ENCODE assay signal across 9 mouse cellular contexts in genomic region chr17:23850853-23851749, GRCm38 (mm10). TPM values are rescaled to one million over a fixed set of nuclear protein-coding genes. Genes with fewer than 3 reads are reported as not detected.
DNase-seq lines count a peak whose midpoint lies in the region; ATAC-seq lines count a peak whose summit lies in the region.
"Had no signal": no experiment of that assay in that cellular context is flagged by ENCODE, and none has a peak within 500 bp of the region (broad histone marks: within the 10 kb centered on the region; RNA-seq: fewer than 3 reads in every experiment).

No protein-coding gene starts in this region.

- ATAC-seq in hindbrain, embryonic 16.5 days: peak; percentile 69; the same call in 1 of the 2 replicates
- no peak for ATAC-seq in limb, embryonic 11.5 days (ENCODE audit: insufficient number of reproducible peaks, low FRiP score, low TSS enrichment, low read depth)

- H3K4me1 ChIP-seq in embryonic facial prominence, embryonic 10.5 days: no peaks in the 10 kb centered on the region
- no peaks in the 10 kb centered on the region for H3K4me1 ChIP-seq in hindbrain, embryonic 16.5 days (ENCODE audit: control insufficient read depth, insufficient read depth, low read depth, low read length)
- no peaks in the 10 kb centered on the region for H3K4me1 ChIP-seq in limb, embryonic 11.5 days (ENCODE audit: control insufficient read depth, insufficient read depth, low read length)

- no peaks in the 10 kb centered on the region for H3K9me3 ChIP-seq in embryonic facial prominence, embryonic 10.5 days
- H3K9me3 ChIP-seq in hindbrain, embryonic 16.5 days (ENCODE audit: control insufficient read depth, low read length): no peaks in the 10 kb centered on the region
- no peaks in the 10 kb centered on the region for H3K9me3 ChIP-seq in limb, embryonic 11.5 days (ENCODE audit: control insufficient read depth, low read length)

- 64% methylated on average over 19 of the region's 19 CpGs for WGBS in embryonic facial prominence, embryonic 10.5 days
- WGBS in hindbrain, embryonic 16.5 days: 62% methylated on average over 18 of the region's 19 CpGs
- WGBS in limb, embryonic 11.5 days: 64% methylated on average over 18 of the region's 19 CpGs

- H3K4me3 ChIP-seq in embryonic facial prominence, embryonic 10.5 days: no peak overlapping the region
- no peak overlapping the region for H3K4me3 ChIP-seq in hindbrain, embryonic 16.5 days (ENCODE audit: low read length)
- no peak overlapping the region for H3K4me3 ChIP-seq in limb, embryonic 11.5 days (ENCODE audit: low read depth, low read length)

- no peaks in the 10 kb centered on the region for H3K36me3 ChIP-seq in embryonic facial prominence, embryonic 10.5 days (replicated peaks)
- H3K36me3 ChIP-seq in hindbrain, embryonic 16.5 days (ENCODE audit: control insufficient read depth, insufficient read depth, low read length): no peaks in the 10 kb centered on the region
- H3K36me3 ChIP-seq in limb, embryonic 11.5 days (ENCODE audit: control insufficient read depth, insufficient read depth, low read length): no peaks in the 10 kb centered on the region

- H3K4me2 ChIP-seq in hindbrain, embryonic 16.5 days (ENCODE audit: low read length): no peak overlapping the region
- H3K4me2 ChIP-seq in limb, embryonic 11.5 days (ENCODE audit: low read depth, severe bottlenecking): no peak overlapping the region

- H3K27me3 ChIP-seq in embryonic facial prominence, embryonic 10.5 days (replicated peaks; ENCODE audit: low read depth, poor library complexity, severe bottlenecking): no peaks in the 10 kb centered on the region; the same call in 1 of the 2 replicates
- H3K27me3 ChIP-seq in hindbrain, embryonic 16.5 days (replicated peaks; ENCODE audit: control insufficient read depth, insufficient read depth, low read length): no peaks in the 10 kb centered on the region; the same call in 1 of the 2 replicates
- H3K27me3 ChIP-seq in limb, embryonic 11.5 days (ENCODE audit: control insufficient read depth, insufficient read depth, low read length): no peaks in the 10 kb centered on the region

- peak; percentile 48 for DNase-seq in ovary, postnatal 36 days (ENCODE audit: low spot score)
- DNase-seq in ovary, adult 18-20 months (ENCODE audit: low spot score): no peak
- DNase-seq in adrenal gland, postnatal 14 days: peak; percentile 77
- DNase-seq in embryonic facial prominence, embryonic 10.5 days (ENCODE audit: low spot score): peak; percentile 80
- peak; percentile 87 for DNase-seq in limb, embryonic 11.5 days (ENCODE audit: low spot score)
- peak; percentile 52 to 60 for DNase-seq in natural killer cell, adult 2 months (ENCODE audit: low spot score in 2 of 2)
- peak; percentile 56 to 59 for DNase-seq in urinary bladder, postnatal 36 days (ENCODE audit: low spot score in 2 of 2)

- H3K9ac ChIP-seq in hindbrain, embryonic 16.5 days (ENCODE audit: low read depth, low read length): no peak overlapping the region
- no peak overlapping the region for H3K9ac ChIP-seq in limb, embryonic 11.5 days (ENCODE audit: low read length)

- peak overlapping the region; percentile 57 for H3K27ac ChIP-seq in embryonic facial prominence, embryonic 10.5 days (replicated peaks)
- no peak overlapping the region for H3K27ac ChIP-seq in hindbrain, embryonic 16.5 days (ENCODE audit: low read depth, low read length)
- H3K27ac ChIP-seq in limb, embryonic 11.5 days (replicated peaks; ENCODE audit: low read depth, low read length): no peak overlapping the region

RNA-seq across cellular contexts. Expression of gene Prss41, which starts 7.1 kb away (rescaled TPM):
- 0.56 TPM in 1 of 2 replicates, not detected in the other for total RNA-seq in adrenal gland, postnatal 14 days (2021)
- 3.2 and 3.6 TPM in 2 replicates for polyA plus RNA-seq in embryonic facial prominence, embryonic 10.5 days (2016; fragmentation: Nextera tagmentation; extraction: Ambion mirVana)
- polyA plus RNA-seq in hindbrain, embryonic 16.5 days (2015; fragmentation: Nextera tagmentation; extraction: Ambion mirVana): 1.2 and 2.0 TPM in 2 replicates
- 2.5 and 2.6 TPM in 2 replicates for polyA plus RNA-seq in limb, embryonic 11.5 days (2014; fragmentation: Nextera tagmentation; extraction: Ambion mirVana)

RNA-seq across cellular contexts. Expression of gene Prss32, which starts 7.4 kb away (rescaled TPM):
- total RNA-seq in adrenal gland, postnatal 14 days (2021): not detected in 2 replicates
- polyA plus RNA-seq in embryonic facial prominence, embryonic 10.5 days (2016; fragmentation: Nextera tagmentation; extraction: Ambion mirVana): 0.45 TPM in 1 of 2 replicates, not detected in the other
- 0.14 TPM in 1 of 2 replicates, not detected in the other for polyA plus RNA-seq in hindbrain, embryonic 16.5 days (2015; fragmentation: Nextera tagmentation; extraction: Ambion mirVana)
- not detected in 2 replicates for polyA plus RNA-seq in limb, embryonic 11.5 days (2014; fragmentation: Nextera tagmentation; extraction: Ambion mirVana)
- total RNA-seq: gastrocnemius, postnatal 4 days had no signal

RNA-seq across cellular contexts. Expression of gene Prss33, which starts 15.2 kb away (rescaled TPM):
- not detected in 2 replicates for total RNA-seq in adrenal gland, postnatal 14 days (2021)
- 0.21 TPM in 1 of 2 replicates, not detected in the other for polyA plus RNA-seq in embryonic facial prominence, embryonic 10.5 days (2016; fragmentation: Nextera tagmentation; extraction: Ambion mirVana)
- 0.17 TPM in 1 of 2 replicates, not detected in the other for polyA plus RNA-seq in hindbrain, embryonic 16.5 days (2015; fragmentation: Nextera tagmentation; extraction: Ambion mirVana)
- polyA plus RNA-seq in limb, embryonic 11.5 days (2014; fragmentation: Nextera tagmentation; extraction: Ambion mirVana): not detected in 2 replicates
- total RNA-seq: gastrocnemius, postnatal 4 days had no signal

RNA-seq across cellular contexts. Expression of gene Prss21, which starts 16.8 kb away (rescaled TPM):
- not detected in 2 replicates for total RNA-seq in adrenal gland, postnatal 14 days (2021)
- not detected in 2 replicates for polyA plus RNA-seq in embryonic facial prominence, embryonic 10.5 days (2016; fragmentation: Nextera tagmentation; extraction: Ambion mirVana)
- polyA plus RNA-seq in hindbrain, embryonic 16.5 days (2015; fragmentation: Nextera tagmentation; extraction: Ambion mirVana): not detected in 2 replicates
- polyA plus RNA-seq in limb, embryonic 11.5 days (2014; fragmentation: Nextera tagmentation; extraction: Ambion mirVana): not detected in 2 replicates
- total RNA-seq: gastrocnemius, postnatal 4 days had no signal

RNA-seq across cellular contexts. Expression of gene Elob, which starts 22.2 kb away (rescaled TPM):
- total RNA-seq in adrenal gland, postnatal 14 days (2021): 376 and 380 TPM in 2 replicates
- polyA plus RNA-seq in embryonic facial prominence, embryonic 10.5 days (2016; fragmentation: Nextera tagmentation; extraction: Ambion mirVana): 1,075 and 1,103 TPM in 2 replicates
- 1,167 and 1,245 TPM in 2 replicates for polyA plus RNA-seq in hindbrain, embryonic 16.5 days (2015; fragmentation: Nextera tagmentation; extraction: Ambion mirVana)
- 1,135 and 1,167 TPM in 2 replicates for polyA plus RNA-seq in limb, embryonic 11.5 days (2014; fragmentation: Nextera tagmentation; extraction: Ambion mirVana)
